Mouse (Mus musculus): ENCODE data around the gene F2. TPM values are rescaled to one million over a fixed set of nuclear protein-coding genes. Genes with fewer than 3 reads are reported as not detected.

Gene F2
- not detected for polyA plus RNA-seq (2017; shearing (Covaris generic))

GRCm38 (mm10) chr2:91636229-91636628, at the start of gene F2:
F2 (minus strand) TSS chr2:91636414.

DNA sequence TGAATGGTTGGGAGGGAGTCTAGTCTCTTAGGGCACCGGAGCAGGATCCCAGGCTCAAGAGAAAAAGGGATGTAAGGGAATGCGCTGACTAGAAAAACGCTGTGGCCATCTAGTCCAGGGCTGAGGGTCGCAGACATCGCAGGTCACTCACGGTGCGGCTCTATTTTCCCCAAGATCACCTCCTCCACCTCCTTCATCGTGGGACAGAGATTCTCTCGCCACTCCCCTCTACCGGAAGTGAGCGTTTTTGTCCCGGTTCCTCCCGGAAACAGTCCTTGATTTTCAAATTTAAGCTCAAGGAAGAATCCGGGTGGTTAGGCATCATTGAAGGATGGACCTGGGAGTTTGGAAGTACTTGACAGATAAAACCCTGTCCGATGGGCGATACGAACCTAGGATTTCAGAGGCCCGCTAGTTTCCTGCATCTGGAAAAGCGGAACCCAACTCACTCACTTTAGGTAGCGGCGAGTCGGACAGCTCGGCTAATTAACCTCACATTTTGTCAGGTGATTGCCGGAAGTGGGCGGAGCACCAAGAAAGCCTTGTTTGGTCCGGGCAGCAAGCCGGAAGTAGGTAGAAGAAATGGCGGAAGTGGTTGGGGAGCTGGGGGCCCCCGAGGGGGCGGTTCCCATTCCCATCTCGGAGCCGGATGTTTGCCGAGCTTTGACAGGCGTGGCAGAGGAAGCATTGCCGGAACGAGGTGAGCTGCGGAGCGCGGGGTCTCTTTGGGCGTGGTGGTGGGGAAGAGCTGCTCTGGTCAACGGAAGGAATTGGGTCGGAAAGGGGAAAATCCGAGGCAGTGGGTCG, 13.5 kb upstream of the F2 start, which contains the start of the genes Zfp408 and Arhgap1:
Gene Zfp408 (minus strand): TSS at position 239 of the 807 bp plus-strand sequence.
Gene Arhgap1 (plus strand): TSS at position 308 of the 807 bp plus-strand sequence.

Other genes with a start within 250 kb of the F2 start
- 16.4 TPM for gene 1110051M20Rik, start 191.7 kb downstream of the F2 start, polyA plus RNA-seq (2017; shearing (Covaris generic))
- 0.35 TPM for gene Lrp4, start 178.9 kb downstream of the F2 start, polyA plus RNA-seq (2017; shearing (Covaris generic))
- 27.1 TPM for gene Ckap5, start 109.7 kb downstream of the F2 start, polyA plus RNA-seq (2017; shearing (Covaris generic))
- 10.9 TPM for gene Zfp408, start 13.4 kb upstream of the F2 start, polyA plus RNA-seq (2017; shearing (Covaris generic))
- 114 TPM for gene Arhgap1, start 13.4 kb upstream of the F2 start, polyA plus RNA-seq (2017; shearing (Covaris generic))
- 48.5 TPM for gene Atg13, start 74.2 kb upstream of the F2 start, polyA plus RNA-seq (2017; shearing (Covaris generic))
- 5.2 TPM for gene Harbi1, start 74.4 kb upstream of the F2 start, polyA plus RNA-seq (2017; shearing (Covaris generic))
- gene Ambra1, start 93.7 kb upstream of the F2 start, polyA plus RNA-seq (2017; shearing (Covaris generic)), result 39.2 TPM